In genomic region chr5:88630883-88631282, GRCm38 (mm10) we compare ENCODE assay signal across 8 mouse cellular contexts. TPM values are rescaled to one million over a fixed set of nuclear protein-coding genes. Genes with fewer than 3 reads are reported as not detected.
DNase-seq lines count a peak whose midpoint lies in the region; ATAC-seq and TF ChIP-seq lines count a peak whose summit lies in the region.
"Had no signal": no experiment of that assay in that cellular context is flagged by ENCODE, and none has a peak within 500 bp of the region (broad histone marks: within the 10 kb centered on the region; RNA-seq: fewer than 3 reads in every experiment).

No protein-coding gene starts in this region.

- peak overlapping the region; percentile 38; the same call in 1 of the 2 replicates for H3K27ac ChIP-seq in spleen, adult 2 months (ENCODE audit: insufficient read depth, low read length)
- H3K27ac ChIP-seq in intestine, postnatal 0 days (ENCODE audit: low read depth, low read length) = no peak overlapping the region
- H3K27ac ChIP-seq: limb, embryonic 13.5 days had no signal

- H3K4me3 ChIP-seq in spleen, adult 2 months (ENCODE audit: extremely low read depth, insufficient read depth, insufficient read length) = no peak overlapping the region
- no peak overlapping the region for H3K4me3 ChIP-seq in intestine, postnatal 0 days (ENCODE audit: low read depth, low read length)
- H3K4me3 ChIP-seq: limb, embryonic 13.5 days had no signal

- H3K9ac ChIP-seq in intestine, postnatal 0 days (ENCODE audit: low read depth, low read length) = no peak overlapping the region
- H3K9ac ChIP-seq: limb, embryonic 13.5 days had no signal

- 30% methylated on average over 3 of the region's 3 CpGs for WGBS in spleen, adult 2 months
- 51% methylated on average over 3 of the region's 3 CpGs for WGBS in intestine, postnatal 0 days

- no peaks in the 10 kb centered on the region for H3K9me3 ChIP-seq in intestine, postnatal 0 days (ENCODE audit: control insufficient read depth)
- H3K9me3 ChIP-seq: limb, embryonic 13.5 days had no signal

- no peak for TF ChIP-seq CTCF in spleen, adult 2 months (IDR thresholded peaks at IDR 0.05; ENCODE audit: extremely low read depth, insufficient read depth, insufficient read length, insufficient replicate concordance)
- TF ChIP-seq CTCF in intestine, postnatal 0 days (IDR thresholded peaks at IDR 0.05; ENCODE audit: low read depth) = no peak

- ATAC-seq in intestine, postnatal 0 days = peak; percentile 74
- ATAC-seq in monocyte, adult 5-6 weeks (replicated peaks; ENCODE audit: insufficient number of reproducible peaks, low FRiP score, low TSS enrichment, poor library complexity, severe bottlenecking) = peak; percentile 89

- TF ChIP-seq POLR2A in spleen, adult 2 months (IDR thresholded peaks at IDR 0.05; ENCODE audit: low read depth, low read length) = no peak

- no peak overlapping the region for H3K4me2 ChIP-seq in intestine, postnatal 0 days (replicated peaks; ENCODE audit: low read depth)
- H3K4me2 ChIP-seq: limb, embryonic 13.5 days had no signal

- no peaks in the 10 kb centered on the region for H3K27me3 ChIP-seq in spleen, adult 2 months (ENCODE audit: control insufficient read depth, insufficient read depth, low read length)
- no peaks in the 10 kb centered on the region for H3K27me3 ChIP-seq in intestine, postnatal 0 days (replicated peaks; ENCODE audit: control insufficient read depth, insufficient read depth, low read length)
- H3K27me3 ChIP-seq: limb, embryonic 13.5 days had no signal

- peaks cover 3% of the 10 kb centered on the region for H3K36me3 ChIP-seq in spleen, adult 2 months (ENCODE audit: control insufficient read depth, insufficient read depth, low read length)
- peaks cover 49% of the 10 kb centered on the region for H3K36me3 ChIP-seq in intestine, postnatal 0 days (ENCODE audit: control insufficient read depth, insufficient read depth)

- no peaks in the 10 kb centered on the region for H3K4me1 ChIP-seq in spleen, adult 2 months (ENCODE audit: control insufficient read depth, insufficient read depth, insufficient read length)
- no peaks in the 10 kb centered on the region for H3K4me1 ChIP-seq in intestine, postnatal 0 days (replicated peaks; ENCODE audit: control insufficient read depth, insufficient read depth, low read length)

- peak in 1 of 2 experiments; percentile 11 for DNase-seq in spleen, adult 2 months (ENCODE audit: low read depth in 1 of 2, low spot score in 2 of 2)
- DNase-seq in spleen, postnatal 10 days (ENCODE audit: low spot score in 2 of 2) = no peak
- peak; percentile 62 for DNase-seq in adrenal gland, postnatal 25 days
- no peak for DNase-seq in right cerebral cortex, postnatal 25 days
- DNase-seq in frontal cortex, postnatal 14 days (ENCODE audit: low spot score in 2 of 2) = no peak

RNA-seq across cellular contexts. Expression of gene Grsf1, which starts 45.1 kb away (rescaled TPM):
- polyA plus RNA-seq in spleen, adult 2 months (2012; rRNA removed) = 12.0 and 18.6 TPM in 2 replicates
- total RNA-seq in adrenal gland, postnatal 25 days (2021) = 134 and 146 TPM in 2 replicates
- polyA plus RNA-seq in intestine, postnatal 0 days (2015; fragmentation: Nextera tagmentation; extraction: Ambion mirVana) = 31.2 and 33.1 TPM in 2 replicates
- total RNA-seq in monocyte, adult 5-6 weeks (2017) = 64.2 to 83.6 TPM (median 72.0 TPM) in 3 replicates
